Mouse (Mus musculus) pancreas, adult 10 weeks (tissue): ENCODE measurements around the gene Lrrc1. TPM values are rescaled to one million over a fixed set of nuclear protein-coding genes. Genes with fewer than 3 reads are reported as not detected.

Source experiments
- polyA plus RNA-seq: library from polyadenylated mRNA; stranded (reverse); fragments of 350-450 nt; fragmentation: Illumina TruSeq; extraction: RNeasy Lipid Tissue Mini Kit (QIAGEN cat#74804); gene quantifications from one replicate; pipeline ENCODE4 v1.2.3, GENCODE M21; 2015; ENCODE audit warnings: low read depth, low replicate concordance; ENCODE audit not compliant: insufficient read depth

The Lrrc1 gene
- polyA plus RNA-seq = 9.1 TPM

GRCm38 (mm10) chr9:77544354-77545067, at the start of gene Lrrc1:
Gene Lrrc1 (minus strand): TSS chr9:77544870.

Other genes with a start within 250 kb of the Lrrc1 start
- not detected for gene Mlip, start 191.9 kb downstream of the Lrrc1 start, polyA plus RNA-seq
- not detected for gene Klhl31, start 91.6 kb upstream of the Lrrc1 start, polyA plus RNA-seq
- gene Gclc, start 209.7 kb upstream of the Lrrc1 start, polyA plus RNA-seq = 5.2 TPM